Mouse (Mus musculus) hematopoietic stem cell, adult 5-6 weeks (primary cell): ENCODE measurements around the gene Commd1. TPM values are rescaled to one million over a fixed set of nuclear protein-coding genes. Genes with fewer than 3 reads are reported as not detected.
A peak's percentile ranks its signal among the peaks of the same experiment; 100 is the strongest.

ENCODE experiments used
- ATAC-seq, 2 experiments: fragments of 125-278 bp in 1 of 2; replicated peaks in 1 of 2; 2 replicates each; pipeline ENCODE4 v1.8.0; 2016 to 2017; ENCODE audit warnings: inconsistent platforms in 2 of 2, mild to moderate bottlenecking in 2 of 2, moderate number of reproducible peaks in 2 of 2, low read depth in 1 of 2, moderate TSS enrichment in 1 of 2; ENCODE audit not compliant: low FRiP score in 2 of 2, poor library complexity in 2 of 2, severe bottlenecking in 2 of 2, insufficient read depth in 1 of 2, low TSS enrichment in 1 of 2
- total RNA-seq: library from RNA; stranded (forward); fragments of 172-1452, 232-1000 nt; gene quantifications from 2 replicates; pipeline ENCODE4 v1.2.3, GENCODE M21; 2017

Gene Commd1
- total RNA-seq, 1 experiment from 2014 or later = 66.7 TPM

GRCm38 (mm10) chr11:22922546-22922945 lies 59.6 kb downstream of the Commd1 start:
- no peak for ATAC-seq

DNA sequence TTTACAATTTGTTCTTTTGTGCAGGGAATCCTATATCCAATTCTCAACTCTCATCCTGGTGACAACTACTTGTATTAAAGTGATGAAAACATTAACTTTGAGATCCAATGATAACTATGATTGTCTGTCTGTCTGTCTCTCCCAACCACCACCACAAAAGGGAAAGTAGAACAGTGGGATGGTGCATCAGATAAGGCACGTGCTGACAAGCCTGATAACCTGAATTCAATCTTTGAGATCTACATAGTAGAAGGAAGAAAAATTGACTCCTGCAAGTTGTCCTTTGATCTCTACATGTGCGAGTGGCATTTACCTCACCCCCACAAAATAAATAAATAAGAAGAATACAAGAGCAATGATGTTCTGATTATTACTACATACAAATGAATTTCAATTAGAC lies 62.8 kb downstream of the Commd1 start:
- ATAC-seq = no peak

DNA sequence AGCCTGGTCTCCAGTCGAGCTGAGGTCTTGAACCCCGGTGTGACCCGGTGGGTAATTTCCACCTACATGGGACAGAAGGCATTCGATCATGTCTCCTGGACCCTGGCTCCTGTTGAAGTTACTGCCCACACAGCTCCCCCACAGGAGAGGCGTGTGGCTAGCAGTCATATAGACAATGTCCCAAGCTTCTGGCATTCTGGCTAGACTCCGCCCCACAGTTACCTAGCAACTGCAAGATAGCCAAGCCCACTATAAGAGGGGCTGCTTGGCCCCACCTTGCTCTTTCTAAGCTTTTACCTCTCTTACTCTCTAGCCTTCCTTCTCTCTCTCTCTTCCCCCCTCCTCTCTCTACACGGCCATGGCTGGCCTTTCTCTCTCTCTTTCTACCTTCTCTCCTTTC lies 64.4 kb downstream of the Commd1 start:
- ATAC-seq = no peak

GRCm38 (mm10) chr11:22913744-22914143 lies 68.4 kb downstream of the Commd1 start:
- peak in 1 of 2 experiments; percentile 48; a peak in 2 of 4 replicates for ATAC-seq

- no peak for ATAC-seq
Measured at GRCm38 (mm10) chr11:22911831-22912230, 70.4 kb downstream of the Commd1 start.

- ATAC-seq = peak; percentile 29 to 56; a peak in 2 of 4 replicates
Measured at GRCm38 (mm10) chr11:22906453-22906865, 75.7 kb downstream of the Commd1 start.

DNA sequence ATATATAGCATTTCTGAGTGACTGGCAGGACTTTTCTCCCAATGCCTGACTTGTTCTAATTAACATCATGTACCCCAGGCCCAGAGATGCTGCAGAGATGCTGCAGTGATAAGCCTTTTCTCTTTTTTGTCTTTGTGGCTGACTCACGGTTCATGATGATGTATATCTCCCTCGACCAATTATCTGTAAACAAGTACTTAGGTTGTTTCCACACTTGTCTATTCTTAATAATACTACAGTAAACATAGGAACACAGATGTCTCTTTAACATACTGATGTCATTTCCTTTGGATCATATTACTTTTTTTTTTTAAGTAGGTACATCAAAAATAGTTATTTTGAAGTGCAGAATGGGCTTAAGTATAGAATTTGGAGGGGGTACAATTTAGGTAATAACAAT lies 79.3 kb downstream of the Commd1 start:
- no peak for ATAC-seq

DNA sequence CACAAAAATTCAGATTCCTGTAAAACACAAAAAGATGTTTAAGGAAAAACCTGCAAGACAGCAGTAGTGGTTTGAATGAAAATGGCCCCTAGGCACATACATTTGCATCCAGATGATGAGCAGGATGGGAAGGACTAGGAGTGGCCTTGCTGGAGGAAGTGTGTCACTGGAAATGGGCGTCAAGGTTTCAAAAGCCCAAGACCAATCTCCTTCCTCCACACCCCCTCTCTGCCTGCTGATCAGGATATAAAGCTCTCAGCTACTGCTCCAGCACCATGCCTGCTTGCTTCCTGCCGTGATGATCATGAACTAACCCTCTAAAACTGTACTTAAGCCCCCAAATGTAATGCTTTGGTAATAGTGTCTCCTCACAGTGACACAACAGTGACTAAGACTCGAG lies 82.1 kb downstream of the Commd1 start:
- ATAC-seq = no peak

- no peak; a peak in 1 of 4 replicates for ATAC-seq
Measured at GRCm38 (mm10) chr11:22897642-22898041, 84.5 kb downstream of the Commd1 start.

- ATAC-seq = peak in 1 of 2 experiments; percentile 48; a peak in 1 of 4 replicates
Measured at GRCm38 (mm10) chr11:22897127-22897526, 85.1 kb downstream of the Commd1 start.

DNA sequence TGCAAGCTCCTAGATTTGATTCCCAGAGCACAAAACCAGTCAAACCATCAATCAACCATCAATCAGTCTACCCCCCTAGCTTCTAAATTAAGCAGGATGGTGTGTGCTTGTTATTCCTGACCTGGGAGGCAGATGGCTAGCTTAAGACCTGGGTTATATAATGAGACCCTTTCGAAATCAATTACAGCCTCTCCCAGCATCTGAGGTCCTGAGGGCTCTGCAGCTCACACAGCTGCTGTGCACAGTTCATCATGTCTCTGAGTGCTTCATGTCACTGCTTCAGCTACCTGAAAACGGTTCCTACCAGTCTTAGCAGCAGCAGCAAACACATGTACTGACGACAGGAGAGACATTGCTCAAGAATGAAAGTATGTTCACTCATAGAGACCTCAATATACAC lies 89.1 kb downstream of the Commd1 start:
- no peak for ATAC-seq

- no peak for ATAC-seq
Measured at GRCm38 (mm10) chr11:22892466-22892865, 89.7 kb downstream of the Commd1 start.

DNA sequence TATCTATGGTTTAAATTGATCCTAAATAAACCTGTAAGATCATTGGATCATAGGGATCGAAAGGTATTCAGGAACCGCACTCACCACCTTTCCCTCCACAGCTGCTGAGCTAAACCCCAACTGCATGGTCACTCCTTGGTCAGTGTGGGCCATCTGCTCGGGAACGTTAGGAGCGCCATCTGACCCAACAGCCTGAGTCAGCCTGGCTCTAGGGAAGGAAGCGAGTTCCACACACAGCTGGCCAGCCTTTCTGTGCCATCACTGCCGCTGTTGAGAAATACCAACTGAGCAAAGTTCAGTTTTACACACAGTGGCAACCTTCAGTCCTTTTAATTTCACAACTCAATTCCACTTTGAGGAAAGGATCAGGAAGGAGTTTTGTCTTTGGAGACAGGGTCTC lies 90.3 kb downstream of the Commd1 start:
- peak; percentile 19 to 66; a peak in 1 of 4 replicates for ATAC-seq

DNA sequence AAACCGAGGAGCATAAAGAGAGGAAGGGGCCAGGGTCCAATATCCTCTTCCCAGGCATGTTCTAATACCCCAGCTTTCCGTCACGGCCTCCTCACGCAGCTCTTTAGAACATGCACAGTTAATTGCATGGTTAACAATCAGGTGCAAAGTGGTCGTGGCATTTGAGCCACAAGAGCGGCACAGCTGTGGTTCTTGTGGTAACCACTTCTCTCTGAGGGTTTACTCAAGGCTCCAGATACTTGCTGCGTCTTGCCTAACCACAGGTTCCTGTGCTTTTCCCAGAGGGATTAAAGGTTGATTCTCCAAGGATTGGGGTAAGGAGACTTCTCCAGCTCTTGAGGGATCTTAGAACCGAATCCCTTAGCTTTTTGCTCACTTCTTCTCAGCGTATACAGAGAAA lies 90.9 kb downstream of the Commd1 start:
- ATAC-seq = peak; percentile 51 to 60; a peak in 3 of 4 replicates

- no peak for ATAC-seq
Measured at GRCm38 (mm10) chr11:22889224-22889623, 93.0 kb downstream of the Commd1 start.

- ATAC-seq = no peak
Measured at GRCm38 (mm10) chr11:22886991-22887390, 95.2 kb downstream of the Commd1 start.

DNA sequence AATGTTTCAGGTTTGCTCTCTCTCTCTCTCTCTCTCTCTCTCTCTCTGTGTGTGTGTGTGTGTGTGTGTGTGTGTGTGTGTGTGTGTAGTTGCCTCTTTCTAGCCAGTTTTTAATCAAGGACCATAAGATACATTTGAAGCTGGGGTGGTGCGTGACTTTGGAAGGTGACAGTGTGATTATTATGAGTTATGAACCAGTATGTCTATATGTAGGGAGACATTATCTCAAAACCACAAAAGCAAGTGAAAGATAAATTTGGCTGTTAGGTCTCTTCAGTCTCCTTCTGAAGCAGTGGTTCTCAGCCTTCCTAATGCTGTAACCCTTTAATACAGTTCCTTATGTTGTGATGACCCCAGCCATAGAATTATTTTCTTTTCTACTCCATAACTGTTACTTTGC lies 96.8 kb downstream of the Commd1 start:
- ATAC-seq = no peak

GRCm38 (mm10) chr11:22883676-22884075 lies 98.5 kb downstream of the Commd1 start:
- no peak for ATAC-seq

GRCm38 (mm10) chr11:22882926-22883325 lies 99.3 kb downstream of the Commd1 start:
- ATAC-seq = no peak
